Mouse (Mus musculus) cortical plate, adult 2 months (tissue): ENCODE data around the gene A4galt. TPM values are rescaled to one million over a fixed set of nuclear protein-coding genes. Genes with fewer than 3 reads are reported as not detected.
A peak's percentile ranks its signal among the peaks of the same experiment; 100 is the strongest.

Experiments
- H3K27ac ChIP-seq: fragments of 200-500 bp; 2 replicates; pipeline ENCODE4 v1.5.1; 2012; ENCODE audit warnings: low read length, control low read depth, inconsistent platforms; ENCODE audit not compliant: insufficient read depth
- H3K4me1 ChIP-seq: fragments of 200-500 bp; 2 replicates; pipeline ENCODE4 v1.6.1; 2011; ENCODE audit warnings: low read length; ENCODE audit not compliant: control insufficient read depth, insufficient read depth
- H3K4me3 ChIP-seq: fragments of 200-500 bp; 2 replicates; pipeline ENCODE4 v1.5.1; 2011; ENCODE audit warnings: mild to moderate bottlenecking, low read length, control low read depth; ENCODE audit not compliant: insufficient read depth
- CTCF ChIP-seq: fragments of 200-500 bp; IDR thresholded peaks from 2 replicates; pipeline ENCODE4 v1.5.1; 2011; ENCODE audit warnings: mild to moderate bottlenecking, control low read depth, low read length; ENCODE audit not compliant: insufficient read depth; ENCODE audit errors: extremely low read depth
- POLR2A ChIP-seq: fragments of 200-500 bp; IDR thresholded peaks from 2 replicates; pipeline ENCODE4 v1.6.1; 2011; ENCODE audit warnings: mild to moderate bottlenecking, low read length, control low read depth; ENCODE audit not compliant: insufficient read depth; ENCODE audit errors: extremely low read depth
- polyA plus RNA-seq: library from polyadenylated mRNA; depleted of rRNA; stranded (reverse); fragments of >200 nt; gene quantifications from 2 replicates; pipeline ENCODE4 v1.2.3, GENCODE M21; 2012; rRNA removed

The A4galt gene
- polyA plus RNA-seq, 1 experiment, result 4.7 TPM

DNA sequence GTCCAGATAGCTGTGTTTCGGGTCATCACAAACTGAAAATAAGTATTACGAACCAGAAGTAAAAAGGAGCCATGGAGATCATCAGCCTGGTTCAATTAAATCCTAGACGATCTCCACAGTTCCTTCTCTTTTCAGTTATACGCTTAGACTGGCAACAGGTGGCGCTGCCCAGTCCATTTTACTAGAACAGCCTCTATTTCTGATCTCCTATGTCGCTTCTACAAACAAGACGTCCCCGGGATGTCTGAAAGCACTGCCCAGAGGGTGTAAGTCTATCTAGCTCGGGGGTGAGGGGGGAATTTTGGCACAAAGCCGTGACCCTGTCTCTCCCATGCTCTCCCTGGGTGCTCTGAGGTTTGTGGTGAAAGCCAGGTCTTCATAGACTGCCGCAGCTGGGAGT lies 41.3 kb downstream of the A4galt start:
- H3K4me1 ChIP-seq, result no peaks in the 10 kb centered on the region
- TF ChIP-seq CTCF, result peak; percentile 46; the same call in 1 of the 2 replicates
- TF ChIP-seq POLR2A, result no peak
- no peak overlapping the region for H3K27ac ChIP-seq
- H3K4me3 ChIP-seq, result no peak overlapping the region

DNA sequence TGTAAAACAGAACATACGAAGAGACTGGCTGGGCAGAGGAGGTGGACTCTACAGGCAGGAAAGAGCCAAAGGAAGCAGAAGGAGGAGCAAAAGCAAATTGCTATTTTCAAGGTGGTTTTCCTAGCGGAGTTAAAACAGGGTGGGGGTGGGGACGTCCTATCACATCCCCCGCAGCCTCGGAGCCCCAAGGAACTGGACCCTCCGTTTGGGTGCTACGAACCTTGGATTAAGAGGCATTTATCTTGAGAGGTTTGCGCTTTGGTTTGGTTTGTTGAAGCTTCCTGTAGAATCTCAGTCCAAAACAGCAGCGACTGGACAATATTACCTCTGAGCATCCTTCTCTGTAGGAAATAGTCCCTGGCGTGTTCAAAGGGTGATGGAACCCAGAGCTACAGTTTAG lies 41.9 kb downstream of the A4galt start:
- no peaks in the 10 kb centered on the region for H3K4me1 ChIP-seq
- TF ChIP-seq POLR2A, result no peak
- no peak for TF ChIP-seq CTCF
- H3K4me3 ChIP-seq, result no peak overlapping the region
- no peak overlapping the region for H3K27ac ChIP-seq

DNA sequence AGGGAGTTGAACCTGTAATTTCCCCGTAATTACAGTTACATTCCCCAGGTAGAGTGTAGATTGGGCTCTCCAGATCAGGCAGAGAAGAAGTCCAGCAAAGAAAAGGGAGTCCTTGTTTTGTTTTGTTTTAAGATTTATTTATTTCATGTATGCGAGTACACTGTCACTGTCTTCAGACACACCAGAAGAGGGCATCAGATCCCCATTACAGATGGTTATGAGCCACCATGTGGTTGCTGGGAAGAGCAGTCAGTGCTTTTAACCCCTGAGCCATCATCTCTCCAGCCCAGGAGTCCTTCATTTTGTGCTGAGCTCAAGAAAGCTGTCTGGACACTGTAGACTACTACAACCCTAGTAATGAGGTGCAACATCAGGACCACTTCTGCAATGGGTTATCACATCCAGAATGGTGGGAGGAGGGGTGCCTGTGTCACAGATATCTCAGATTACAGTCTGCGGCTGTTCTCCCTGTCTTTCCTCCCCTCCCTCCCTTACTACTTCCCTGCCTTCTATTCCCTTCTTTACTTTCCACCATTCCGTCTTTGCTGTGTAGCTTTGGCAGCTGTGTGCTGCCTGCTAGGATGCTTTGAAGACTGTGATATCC lies 42.4 kb downstream of the A4galt start:
- H3K4me1 ChIP-seq, result no peaks in the 10 kb centered on the region
- H3K4me3 ChIP-seq, result no peak overlapping the region
- TF ChIP-seq CTCF (no peak), POLR2A (no peak)
- H3K27ac ChIP-seq, result no peak overlapping the region

DNA sequence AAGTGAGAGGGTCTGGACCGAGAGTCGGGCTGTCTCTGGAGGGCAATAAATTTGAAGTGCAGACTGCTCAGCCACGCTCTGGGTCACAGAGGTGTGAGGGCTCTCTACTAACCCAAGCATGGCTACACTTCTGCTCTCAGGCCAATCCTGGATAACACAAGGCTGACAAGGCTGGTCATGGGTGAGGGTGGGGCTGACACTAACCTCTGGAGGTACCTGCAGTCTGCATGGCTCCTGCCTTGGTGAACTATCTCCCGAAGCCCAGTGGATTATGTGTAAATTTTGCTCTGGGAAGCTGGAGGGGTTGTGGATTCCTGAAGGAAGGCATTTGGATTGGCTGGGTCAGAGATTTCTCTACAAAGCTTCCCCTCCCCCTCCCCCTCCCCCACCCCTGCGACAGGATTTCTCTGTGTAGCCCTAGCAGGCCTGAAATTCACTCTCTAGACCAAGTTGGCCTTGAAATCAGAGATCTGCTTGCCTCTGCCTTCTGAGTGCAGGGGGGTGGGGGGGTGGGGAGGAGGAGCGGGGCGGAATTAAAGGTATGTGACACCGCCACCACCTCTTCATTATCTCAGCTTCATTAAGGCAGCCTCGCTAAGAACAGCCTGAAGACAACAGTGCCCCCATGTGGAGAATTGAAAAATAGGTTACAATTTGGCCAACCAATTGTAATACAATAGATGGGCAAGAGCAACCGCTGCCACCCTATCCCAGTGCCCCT lies 46.7 kb downstream of the A4galt start:
- peak; percentile 70 for TF ChIP-seq CTCF
- no peak for TF ChIP-seq POLR2A
- H3K4me3 ChIP-seq, result no peak overlapping the region
- no peak overlapping the region for H3K27ac ChIP-seq
- no peaks in the 10 kb centered on the region for H3K4me1 ChIP-seq

DNA sequence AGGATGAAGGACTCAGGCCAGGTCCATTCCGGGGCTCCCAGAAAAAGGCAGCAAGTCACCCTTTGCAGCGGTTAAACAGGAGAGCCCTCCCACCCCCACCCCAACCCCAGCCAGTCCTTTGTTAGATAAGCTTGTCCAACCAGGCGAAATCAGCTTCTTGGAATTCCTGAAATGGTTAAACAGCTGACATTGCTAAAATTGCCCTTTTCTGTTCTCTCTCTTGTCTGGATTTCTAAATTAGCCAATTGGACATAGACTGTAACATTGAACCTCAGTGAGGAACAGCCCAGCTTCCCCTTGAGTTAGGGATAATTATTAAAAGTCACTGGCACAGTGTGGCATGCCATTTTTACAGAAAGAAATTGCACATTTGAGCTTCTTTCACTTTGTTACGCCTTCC lies 49.2 kb downstream of the A4galt start:
- no peak for TF ChIP-seq POLR2A
- no peak for TF ChIP-seq CTCF
- no peak overlapping the region for H3K27ac ChIP-seq
- H3K4me3 ChIP-seq, result no peak overlapping the region
- H3K4me1 ChIP-seq, result no peaks in the 10 kb centered on the region

DNA sequence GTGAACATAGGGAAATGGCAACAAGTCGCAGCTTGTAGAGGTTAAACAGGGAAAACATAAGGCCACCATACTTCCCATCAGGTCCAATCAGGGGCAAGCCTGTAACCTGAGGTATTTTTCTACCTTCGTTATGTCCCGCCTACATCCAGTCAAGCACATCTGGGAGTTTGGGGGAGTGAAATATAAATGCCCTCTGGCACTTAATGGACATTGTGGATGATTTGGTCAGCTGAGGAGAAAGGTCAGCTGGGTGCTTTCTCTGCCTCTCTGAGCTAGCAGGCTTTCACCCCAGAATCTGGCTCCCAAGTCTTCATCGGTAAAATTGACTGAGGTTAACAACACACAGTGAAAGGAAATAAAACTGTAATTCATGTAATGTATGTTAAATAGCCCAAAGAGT lies 58.2 kb downstream of the A4galt start:
- no peaks in the 10 kb centered on the region for H3K4me1 ChIP-seq
- no peak overlapping the region for H3K27ac ChIP-seq
- no peak overlapping the region for H3K4me3 ChIP-seq
- TF ChIP-seq POLR2A (no peak), CTCF (no peak)

DNA sequence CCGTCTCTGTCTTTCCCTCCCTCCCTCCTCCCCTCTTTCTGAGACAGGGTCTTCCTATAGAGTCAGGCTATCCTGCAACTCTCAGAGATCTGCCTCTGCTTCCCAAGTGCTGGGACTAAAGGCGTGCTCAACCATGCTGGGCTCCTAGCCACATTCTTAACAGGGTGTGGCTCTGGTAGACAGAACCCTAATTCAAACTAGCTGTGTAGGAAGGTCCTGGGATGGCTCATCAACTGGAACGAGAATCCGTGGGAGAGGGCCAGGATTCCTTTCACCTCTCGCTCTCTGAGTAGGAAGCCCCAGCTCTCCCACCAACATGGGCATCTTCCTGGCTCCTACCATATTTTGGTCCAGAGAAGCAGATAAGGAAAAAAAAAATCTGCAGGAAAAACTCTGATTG lies 69.2 kb downstream of the A4galt start:
- TF ChIP-seq CTCF (no peak), POLR2A (no peak)
- Histone ChIP-seq H3K27ac (no peak overlapping the region), H3K4me3 (no peak overlapping the region), H3K4me1 (no peaks in the 10 kb centered on the region)

DNA sequence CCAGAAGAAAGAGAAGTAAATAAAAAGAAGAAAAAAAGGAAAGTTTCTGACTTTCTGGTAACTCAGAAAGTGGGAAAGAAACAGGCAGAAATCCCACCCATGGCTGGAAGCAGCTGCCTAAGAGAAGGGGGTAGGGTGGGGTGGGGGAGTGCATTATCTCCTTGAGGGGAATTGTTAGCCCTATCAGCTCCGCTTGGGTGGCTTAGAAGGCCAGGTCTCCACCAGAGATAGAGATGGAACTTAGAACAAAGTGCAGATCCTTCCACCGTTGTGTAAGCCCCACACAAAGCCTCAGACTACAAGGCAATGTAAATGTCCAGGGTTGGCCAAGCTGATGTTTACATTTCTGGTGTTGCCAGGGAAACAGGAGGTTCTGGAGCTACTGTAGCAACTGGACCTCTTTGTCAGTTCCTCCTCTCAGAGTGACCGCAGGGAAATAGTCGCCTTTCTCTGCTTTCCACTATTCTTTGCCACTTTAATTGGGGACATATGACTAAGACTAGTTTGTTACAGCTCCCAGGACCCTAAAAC lies 69.7 kb downstream of the A4galt start:
- TF ChIP-seq POLR2A (no peak), CTCF (no peak)

DNA sequence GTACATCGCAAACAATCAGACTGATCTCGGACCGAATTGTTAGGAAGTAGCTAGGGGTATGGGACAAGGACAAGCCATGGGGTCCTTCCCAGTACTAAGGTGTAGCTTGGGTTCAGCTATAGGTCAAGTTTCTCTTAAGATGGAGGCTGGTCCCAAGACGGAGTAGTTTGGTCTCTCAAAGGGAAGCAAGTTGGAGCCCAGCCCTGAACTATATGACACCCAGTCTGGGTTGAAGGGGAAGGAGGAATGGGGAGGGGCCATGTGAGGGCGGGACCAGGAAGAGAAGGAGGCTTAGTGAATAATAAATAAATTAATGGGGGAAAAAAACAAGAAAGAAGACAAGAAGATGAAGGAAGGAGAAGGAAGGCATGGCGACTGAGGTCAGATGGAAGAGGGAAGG lies 71.6 kb downstream of the A4galt start:
- H3K4me1 ChIP-seq, result no peaks in the 10 kb centered on the region
- TF ChIP-seq POLR2A (no peak), CTCF (no peak)
- no peak overlapping the region for H3K4me3 ChIP-seq
- H3K27ac ChIP-seq, result no peak overlapping the region

More for the DNA sequence above, 69.7 kb downstream of the A4galt start:
- H3K27ac ChIP-seq, result no peak overlapping the region
- H3K4me1 ChIP-seq, result no peaks in the 10 kb centered on the region
- H3K4me3 ChIP-seq, result no peak overlapping the region

Other genes with a start within 250 kb of the A4galt start
- 2.1 and 2.6 TPM in 2 replicates for gene Nfam1, start 218.5 kb downstream of the A4galt start, polyA plus RNA-seq
- gene Serhl, start 162.3 kb downstream of the A4galt start, polyA plus RNA-seq, result 15.9 and 16.4 TPM in 2 replicates
- gene Rrp7a, start 129.0 kb downstream of the A4galt start, polyA plus RNA-seq, result 126 and 128 TPM in 2 replicates
- gene Poldip3, start 102.4 kb downstream of the A4galt start, polyA plus RNA-seq, result 66.3 and 66.6 TPM in 2 replicates
- 48.4 and 57.0 TPM in 2 replicates for gene Cyb5r3, start 79.2 kb downstream of the A4galt start, polyA plus RNA-seq
- gene Arfgap3, start 98.5 kb upstream of the A4galt start, polyA plus RNA-seq, result 24.8 and 24.9 TPM in 2 replicates
- gene Pacsin2, start 212.8 kb upstream of the A4galt start, polyA plus RNA-seq, result 84.4 and 87.8 TPM in 2 replicates